Mouse (Mus musculus) lung, adult 18-20 months (tissue): Measurements from ENCODE around the gene Xlr3c.
"Not testable (repeated sequence)": the region's sequence is repeated elsewhere in the genome, so short reads cannot be mapped to it uniquely, and the experiment has no call there.

ENCODE experiments used
- DNase-seq, 2 experiments: peaks; one replicate each; pipeline ENCODE4 v3.0.0; 2022; ENCODE audit warnings: mixed read lengths in 2 of 2

Xlr3c gene

GRCm38 (mm10) chrX:73265270-73265669 is at the start of gene Xlr3c:
TSS of gene Xlr3c (minus strand) at chrX:73265390.
- not testable (repeated sequence) for DNase-seq

- peak in 1 of 2 experiments; percentile 21 for DNase-seq
Observed at GRCm38 (mm10) chrX:73312522-73312921, 47.3 kb upstream of the Xlr3c start.

DNA sequence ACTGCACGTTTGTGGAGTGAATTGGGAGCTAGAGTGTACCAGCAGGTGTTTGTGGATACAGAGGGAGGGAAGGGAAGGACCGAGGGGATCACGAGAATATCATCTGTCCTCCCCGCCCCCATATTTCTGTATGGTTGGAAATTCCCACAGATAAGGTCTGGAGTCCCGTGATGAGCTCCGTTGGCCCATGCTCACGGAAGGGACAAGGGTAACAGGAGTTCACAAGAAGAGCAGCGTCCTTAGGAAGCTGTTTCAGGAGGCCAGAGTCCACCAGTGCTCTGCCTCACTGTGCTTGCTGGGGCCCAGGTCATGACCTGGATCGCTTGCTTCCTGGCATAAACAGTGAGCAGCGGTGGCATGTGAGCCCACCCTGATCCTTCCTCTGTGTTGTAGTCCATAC is 30.6 kb upstream of the Xlr3c start:
- DNase-seq = not testable (repeated sequence)

DNA sequence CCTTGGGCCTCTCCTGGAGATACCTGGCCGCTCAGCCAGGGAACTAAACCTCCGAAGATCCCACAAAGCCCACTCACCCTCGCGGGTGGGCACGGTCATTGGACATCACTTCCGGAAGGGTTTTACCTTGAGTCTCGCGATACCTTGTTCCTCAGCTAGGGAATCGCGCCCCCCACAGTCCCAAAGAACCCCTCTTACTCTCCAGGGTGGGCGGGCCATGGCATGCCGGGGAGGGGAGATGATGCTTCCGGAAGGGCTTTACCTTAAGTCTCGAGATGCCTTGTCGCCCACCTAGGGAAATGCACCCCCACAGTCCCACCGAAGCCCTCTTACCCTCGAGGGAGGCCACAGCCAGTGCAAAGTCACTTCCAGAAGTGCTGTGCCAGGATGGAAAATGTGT is 27.7 kb upstream of the Xlr3c start, which contains the start of the genes Xlr5a and Xlr5c:
Gene Xlr5a, minus strand, starts transcription at position 101 of the 400 bp plus-strand sequence.
Gene Xlr5c, minus strand, starts transcription at position 101 of the 400 bp plus-strand sequence.
- not testable (repeated sequence) for DNase-seq

DNA sequence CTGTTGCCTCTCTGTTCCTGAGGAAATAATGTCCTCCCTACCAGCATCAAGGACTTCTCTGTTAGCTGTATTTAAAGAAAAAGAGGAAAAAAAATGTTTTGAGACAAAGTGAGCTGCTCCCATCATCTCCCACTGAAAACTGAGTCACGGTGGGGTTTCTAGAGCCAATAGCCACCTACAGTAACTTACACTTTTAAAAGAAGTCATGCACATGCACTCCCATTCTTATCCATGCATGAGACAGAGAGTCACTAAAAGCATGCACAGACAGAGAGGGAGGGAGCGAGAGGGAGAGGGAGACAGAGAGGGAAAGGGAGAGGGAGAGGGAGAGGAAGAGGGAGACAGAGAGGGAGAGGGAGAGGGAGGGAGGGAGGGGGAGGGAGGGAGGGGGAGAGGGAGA is 2.8 kb downstream of the Xlr3c start:
- DNase-seq = not testable (repeated sequence)

DNA sequence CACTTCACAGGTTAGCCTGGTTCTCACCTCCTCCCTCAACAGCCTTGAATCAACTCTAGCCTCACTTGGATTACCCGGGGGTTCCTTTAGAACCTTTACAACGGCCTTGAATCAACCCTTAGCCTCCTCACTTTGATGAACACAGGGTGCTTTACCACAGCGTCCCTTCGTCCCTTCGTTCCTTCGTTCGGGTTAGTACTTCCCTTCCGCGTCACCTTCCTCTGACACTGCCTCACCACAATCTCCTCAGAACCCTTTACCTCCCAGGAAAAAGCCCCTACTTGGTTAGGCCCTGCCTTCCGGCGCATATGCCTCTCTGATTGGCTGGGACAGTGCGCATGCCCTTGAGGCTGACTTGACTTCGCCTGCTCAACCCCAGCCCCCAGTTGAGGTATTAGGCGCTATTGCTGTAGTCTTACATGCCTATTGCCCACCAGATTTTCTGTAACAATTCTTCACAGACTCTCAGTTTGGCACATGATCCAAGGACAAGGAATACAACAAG is 22.3 kb downstream of the Xlr3c start, which contains the start of gene Xlr4c:
Gene Xlr4c, minus strand, starts transcription at position 310 of the 505 bp plus-strand sequence.
- DNase-seq = not testable (repeated sequence)

GRCm38 (mm10) chrX:73229288-73229687 is 35.9 kb downstream of the Xlr3c start:
- no peak for DNase-seq

GRCm38 (mm10) chrX:73228606-73229214 is 36.5 kb downstream of the Xlr3c start:
- DNase-seq = peak; percentile 54 to 59

DNA sequence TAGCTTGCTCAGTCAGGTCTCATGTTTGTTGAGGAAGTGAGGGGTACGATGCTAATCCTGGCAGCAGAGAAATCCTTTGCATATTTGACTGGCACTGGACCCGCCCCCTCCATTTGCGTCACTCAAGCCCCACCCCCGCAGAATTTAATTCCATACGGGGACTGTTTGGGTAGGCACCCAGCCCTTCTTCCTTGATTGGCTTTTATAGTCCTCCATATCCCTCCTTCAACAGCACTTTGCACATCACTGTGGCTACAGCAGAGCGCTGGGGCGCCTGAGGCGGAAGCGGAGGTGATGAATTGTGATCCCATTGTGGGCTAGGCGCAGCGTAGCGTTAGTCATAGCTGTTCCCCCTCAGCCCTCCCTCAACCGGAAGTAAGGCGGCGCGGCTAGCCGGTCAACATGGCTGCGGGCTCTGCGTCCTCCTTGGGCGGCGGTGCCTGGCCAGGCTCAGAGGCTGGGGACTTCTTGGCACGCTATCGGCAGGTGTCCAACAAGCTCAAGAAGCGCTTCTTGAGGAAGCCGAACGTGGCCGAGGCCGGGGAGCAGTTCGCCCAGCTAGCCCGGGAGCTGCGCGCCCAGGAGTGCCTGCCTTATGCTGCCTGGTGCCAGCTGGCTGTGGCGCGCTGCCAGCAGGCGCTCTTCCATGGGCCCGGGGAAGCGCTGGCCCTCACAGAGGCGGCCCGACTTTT is 37.1 kb downstream of the Xlr3c start, which contains the start of gene F8a:
Gene F8a, plus strand, starts transcription at position 378 of the 692 bp plus-strand sequence.
- peak; percentile 86 to 87 for DNase-seq

- DNase-seq = no peak
Observed at GRCm38 (mm10) chrX:73225365-73225764, 39.8 kb downstream of the Xlr3c start.

DNA sequence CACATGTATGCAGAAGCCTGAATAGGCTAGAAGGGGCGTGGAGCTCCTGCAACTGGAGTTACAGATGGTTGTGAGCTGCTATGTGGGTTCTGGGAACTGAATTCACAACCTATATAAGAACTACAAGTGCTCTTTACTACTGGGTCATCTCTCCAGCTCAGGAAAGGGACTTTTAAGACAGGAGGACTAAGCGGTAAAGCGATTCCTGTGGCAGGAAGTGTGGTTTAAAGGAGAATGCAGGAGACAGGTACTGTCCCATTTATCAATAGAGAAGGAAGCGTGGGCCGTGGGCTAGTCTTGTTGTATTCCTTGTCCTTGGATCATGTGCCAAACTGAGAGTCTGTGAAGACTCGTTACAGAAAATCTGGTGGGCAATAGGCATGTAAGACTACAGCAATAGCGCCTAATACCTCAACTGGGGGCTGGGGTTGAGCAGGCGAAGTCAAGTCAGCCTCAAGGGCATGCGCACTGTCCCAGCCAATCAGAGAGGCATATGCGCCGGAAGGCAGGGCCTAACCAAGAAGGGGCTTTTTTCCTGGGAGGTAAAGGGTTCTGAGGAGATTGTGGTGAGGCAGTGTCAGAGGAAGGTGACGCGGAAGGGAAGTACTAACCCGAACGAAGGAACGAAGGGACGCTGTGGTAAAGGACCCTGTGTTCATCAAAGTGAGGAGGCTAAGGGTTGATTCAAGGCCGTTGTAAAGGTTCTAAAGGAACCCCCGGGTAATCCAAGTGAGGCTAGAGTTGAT is 51.2 kb downstream of the Xlr3c start, which contains the start of gene Xlr4b:
Gene Xlr4b, plus strand, starts transcription at position 515 of the 746 bp plus-strand sequence.
- DNase-seq = not testable (repeated sequence)
